Mouse (Mus musculus): ENCODE results near the gene Nomo1.

GRCm38 (mm10) chr7:46049981-46050380 lies 16.5 kb downstream of the Nomo1 start:
- TF ChIP-seq POLR2A (IDR thresholded peaks at IDR 0.05; ENCODE audit: extremely low read depth, insufficient read depth, low read length), result no peak
- TF ChIP-seq CTCF (IDR thresholded peaks at IDR 0.05; ENCODE audit: low read depth, low read length), result no peak

All from liver, adult 2 months (tissue).